Mouse (Mus musculus) lung, postnatal 25 days (tissue): ENCODE measurements around the gene Umodl1.

Source experiments
- DNase-seq: peaks from one replicate; pipeline ENCODE4 v3.0.0; 2022; ENCODE audit warnings: low spot score

The Umodl1 gene

GRCm38 (mm10) chr17:31000897-31001296, 46.5 kb downstream of the Umodl1 start:
- no peak for DNase-seq

- DNase-seq, result no peak
Observed at GRCm38 (mm10) chr17:31002613-31003012, 48.2 kb downstream of the Umodl1 start.

- no peak for DNase-seq
Observed at GRCm38 (mm10) chr17:31005284-31005683, 50.8 kb downstream of the Umodl1 start.

- DNase-seq, result no peak
Observed at GRCm38 (mm10) chr17:31007357-31007756, 52.9 kb downstream of the Umodl1 start.

- no peak for DNase-seq
Observed at GRCm38 (mm10) chr17:31008416-31008815, 54.0 kb downstream of the Umodl1 start.

- peak; percentile 29 for DNase-seq
Observed at GRCm38 (mm10) chr17:31011551-31012394, 57.3 kb downstream of the Umodl1 start.

GRCm38 (mm10) chr17:31018267-31018666, 63.8 kb downstream of the Umodl1 start:
- DNase-seq, result peak; percentile 51

GRCm38 (mm10) chr17:31019505-31019904, 65.1 kb downstream of the Umodl1 start:
- peak; percentile 63 for DNase-seq

- DNase-seq, result no peak
Observed at GRCm38 (mm10) chr17:31020078-31020477, 65.6 kb downstream of the Umodl1 start.

GRCm38 (mm10) chr17:31021276-31021675, 66.8 kb downstream of the Umodl1 start:
- DNase-seq, result no peak

- DNase-seq, result peak; percentile 41
Observed at GRCm38 (mm10) chr17:31024125-31024781, 69.8 kb downstream of the Umodl1 start.

GRCm38 (mm10) chr17:31024782-31025125, 70.3 kb downstream of the Umodl1 start:
- DNase-seq, result no peak

GRCm38 (mm10) chr17:31026986-31027385, 72.5 kb downstream of the Umodl1 start:
- no peak for DNase-seq

GRCm38 (mm10) chr17:31027723-31028122, 73.3 kb downstream of the Umodl1 start:
- no peak for DNase-seq

- no peak for DNase-seq
Observed at GRCm38 (mm10) chr17:31028821-31029370, 74.5 kb downstream of the Umodl1 start.

GRCm38 (mm10) chr17:31029407-31029806, 75.0 kb downstream of the Umodl1 start:
- DNase-seq, result no peak

- DNase-seq, result no peak
Observed at GRCm38 (mm10) chr17:31032341-31032740, 77.9 kb downstream of the Umodl1 start.

GRCm38 (mm10) chr17:31033251-31033650, 78.8 kb downstream of the Umodl1 start:
- DNase-seq, result no peak

GRCm38 (mm10) chr17:31034165-31034564, 79.7 kb downstream of the Umodl1 start:
- DNase-seq, result no peak

- DNase-seq, result no peak
Observed at GRCm38 (mm10) chr17:31034674-31035356, 80.4 kb downstream of the Umodl1 start.

- no peak for DNase-seq
Observed at GRCm38 (mm10) chr17:31036168-31036876, 81.9 kb downstream of the Umodl1 start.

- DNase-seq, result no peak
Observed at GRCm38 (mm10) chr17:31037331-31037730, 82.9 kb downstream of the Umodl1 start.
